Mouse (Mus musculus) ES-Bruce4 (cell line): ENCODE results near the gene Cib4. TPM values are rescaled to one million over a fixed set of nuclear protein-coding genes. Genes with fewer than 3 reads are reported as not detected.

Experiments
- H3K27ac ChIP-seq: 2 replicates; pipeline ENCODE4 v1.5.1; 2012; ENCODE audit warnings: low read length, inconsistent platforms; ENCODE audit not compliant: insufficient read depth
- H3K27me3 ChIP-seq: 2 replicates; pipeline ENCODE4 v1.6.1; 2012; ENCODE audit warnings: mild to moderate bottlenecking, low read length, inconsistent platforms; ENCODE audit not compliant: control insufficient read depth, poor library complexity, insufficient read depth, severe bottlenecking
- H3K36me3 ChIP-seq: 2 replicates; pipeline ENCODE4 v1.6.1; 2012; ENCODE audit warnings: inconsistent platforms, mild to moderate bottlenecking, low read length, moderate library complexity; ENCODE audit not compliant: control insufficient read depth, poor library complexity, insufficient read depth, severe bottlenecking
- H3K4me1 ChIP-seq: one replicate; pipeline ENCODE4 v1.8.1; 2011; ENCODE audit warnings: low read length; ENCODE audit not compliant: control insufficient read depth, insufficient read depth
- H3K4me3 ChIP-seq: 2 replicates; pipeline ENCODE4 v1.5.1; 2011; ENCODE audit warnings: low read depth, mild to moderate bottlenecking, low read length
- H3K9ac ChIP-seq: 2 replicates; pipeline ENCODE4 v1.6.1; 2012; ENCODE audit warnings: low read depth, mild to moderate bottlenecking, inconsistent platforms; ENCODE audit not compliant: poor library complexity, severe bottlenecking
- H3K9me3 ChIP-seq: replicated peaks from 2 replicates; pipeline ENCODE4 v1.6.1; 2012; ENCODE audit warnings: mild to moderate bottlenecking, low read length, inconsistent platforms; ENCODE audit not compliant: control insufficient read depth, poor library complexity, insufficient read depth, severe bottlenecking
- CTCF ChIP-seq: IDR thresholded peaks from one replicate; pipeline ENCODE4 v1.8.1; 2011; ENCODE audit warnings: low read depth, low read length
- EP300 ChIP-seq: IDR thresholded peaks from 2 replicates; pipeline ENCODE4 v1.6.1; 2011; ENCODE audit warnings: low read depth, low read length; ENCODE audit not compliant: insufficient read depth
- POLR2A ChIP-seq: IDR thresholded peaks from one replicate; pipeline ENCODE4 v1.8.1; 2011; ENCODE audit warnings: low read length; ENCODE audit not compliant: insufficient read depth
- polyA plus RNA-seq: library from polyadenylated mRNA; stranded (reverse); fragments of >200 nt; gene quantifications from 2 replicates; pipeline ENCODE4 v1.2.4, GENCODE M21; 2011; ENCODE audit warnings: low read depth; ENCODE audit not compliant: missing spikeins, insufficient read depth, insufficient read length

Gene Cib4
- polyA plus RNA-seq, 1 experiment: not detected

- H3K4me3 ChIP-seq: no peak overlapping the region
- no peaks in the 10 kb centered on the region for H3K9me3 ChIP-seq
- H3K9ac ChIP-seq: no peak overlapping the region
- H3K27me3 ChIP-seq: no peaks in the 10 kb centered on the region
- H3K36me3 ChIP-seq: no peaks in the 10 kb centered on the region
- no peak overlapping the region for H3K27ac ChIP-seq
- H3K4me1 ChIP-seq: no peaks in the 10 kb centered on the region
- TF ChIP-seq CTCF: no peak
- TF ChIP-seq EP300: no peak
- TF ChIP-seq POLR2A: no peak
These were observed 61.0 kb downstream of the Cib4 start for GRCm38 (mm10) chr5:30484591-30484990.

- H3K9me3 ChIP-seq: no peaks in the 10 kb centered on the region
- H3K9ac ChIP-seq: no peak overlapping the region
- H3K27ac ChIP-seq: no peak overlapping the region
- no peaks in the 10 kb centered on the region for H3K4me1 ChIP-seq
- H3K4me3 ChIP-seq: no peak overlapping the region
- H3K27me3 ChIP-seq: no peaks in the 10 kb centered on the region
- no peaks in the 10 kb centered on the region for H3K36me3 ChIP-seq
- TF ChIP-seq CTCF: no peak
- no peak for TF ChIP-seq POLR2A
- no peak for TF ChIP-seq EP300
These were observed 62.1 kb downstream of the Cib4 start for GRCm38 (mm10) chr5:30483533-30483932.

GRCm38 (mm10) chr5:30482319-30482718, 63.3 kb downstream of the Cib4 start:
- TF ChIP-seq EP300 (no peak), CTCF (peak; percentile 86), POLR2A (no peak)
- no peak overlapping the region for H3K9ac ChIP-seq
- H3K4me1 ChIP-seq: no peaks in the 10 kb centered on the region
- H3K27ac ChIP-seq: no peak overlapping the region
- H3K4me3 ChIP-seq: no peak overlapping the region
- no peaks in the 10 kb centered on the region for H3K36me3 ChIP-seq
- no peaks in the 10 kb centered on the region for H3K9me3 ChIP-seq
- H3K27me3 ChIP-seq: no peaks in the 10 kb centered on the region

GRCm38 (mm10) chr5:30476534-30476933, 69.1 kb downstream of the Cib4 start:
- Histone ChIP-seq H3K27ac (no peak overlapping the region), H3K36me3 (no peaks in the 10 kb centered on the region), H3K27me3 (no peaks in the 10 kb centered on the region), H3K9ac (no peak overlapping the region), H3K4me3 (no peak overlapping the region), H3K9me3 (no peaks in the 10 kb centered on the region), H3K4me1 (no peaks in the 10 kb centered on the region)
- TF ChIP-seq POLR2A (no peak), EP300 (0 out of 2 replicates have a peak, but pooled peaks have one; percentile 13), CTCF (peak; percentile 96)

GRCm38 (mm10) chr5:30472148-30472547, 73.5 kb downstream of the Cib4 start:
- no peaks in the 10 kb centered on the region for H3K4me1 ChIP-seq
- H3K4me3 ChIP-seq: no peak overlapping the region
- H3K9me3 ChIP-seq: no peaks in the 10 kb centered on the region
- TF ChIP-seq CTCF (no peak), EP300 (no peak), POLR2A (no peak)
- H3K27ac ChIP-seq: no peak overlapping the region
- no peak overlapping the region for H3K9ac ChIP-seq
- no peaks in the 10 kb centered on the region for H3K27me3 ChIP-seq
- no peaks in the 10 kb centered on the region for H3K36me3 ChIP-seq

- H3K27me3 ChIP-seq: no peaks in the 10 kb centered on the region
- H3K4me1 ChIP-seq: no peaks in the 10 kb centered on the region
- no peaks in the 10 kb centered on the region for H3K9me3 ChIP-seq
- no peaks in the 10 kb centered on the region for H3K36me3 ChIP-seq
- H3K9ac ChIP-seq: no peak overlapping the region
- TF ChIP-seq CTCF: no peak
- no peak for TF ChIP-seq POLR2A
- no peak for TF ChIP-seq EP300
- no peak overlapping the region for H3K27ac ChIP-seq
- H3K4me3 ChIP-seq: peak overlapping the region; percentile 17; the same call in 1 of the 2 replicates
These were observed 75.2 kb downstream of the Cib4 start for GRCm38 (mm10) chr5:30470454-30470853.
